Mouse (Mus musculus): ENCODE measurements around the gene Vars.
"Not testable (repeated sequence)": the region's sequence is repeated elsewhere in the genome, so short reads cannot be mapped to it uniquely, and the experiment has no call there.

Gene Vars

DNA sequence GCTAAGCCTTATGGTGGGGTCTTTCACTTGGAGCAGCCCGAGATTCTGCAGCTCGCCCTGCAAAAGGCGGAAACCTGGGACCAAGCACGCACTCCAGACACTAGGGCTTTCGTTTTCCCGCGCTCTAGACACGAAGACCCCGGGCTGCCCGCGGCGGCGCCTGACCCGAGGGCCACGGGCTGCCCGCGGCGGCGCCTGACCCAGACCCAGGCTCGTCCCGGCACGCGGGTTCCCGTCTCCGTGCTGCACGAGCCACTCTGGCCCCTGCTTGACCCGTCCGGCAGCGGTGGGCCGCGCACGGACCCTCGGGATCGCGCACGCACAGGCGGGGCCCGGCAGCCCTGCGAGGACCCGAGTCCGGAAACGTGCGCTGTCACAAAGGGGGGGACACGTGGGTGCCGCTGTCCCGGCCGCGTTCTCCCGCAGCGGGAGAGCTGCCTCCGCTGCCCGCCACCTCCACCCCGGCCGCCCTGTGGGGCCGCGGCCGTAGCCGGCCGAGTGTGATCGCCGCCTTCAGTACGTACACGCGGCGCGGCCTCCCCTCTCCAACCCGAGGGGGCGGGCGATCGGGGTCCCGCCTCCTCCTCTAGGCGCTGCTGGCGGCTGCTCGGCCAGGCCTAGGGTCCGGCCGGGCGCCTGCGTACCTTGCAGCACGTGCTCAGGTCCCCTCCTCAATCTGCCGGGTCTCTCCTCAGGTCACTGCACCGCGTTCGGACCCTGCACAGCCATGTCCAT lies at the start of gene Vars:
TSS of gene Vars (plus strand) at position 271 of the 735 bp plus-strand sequence.
- peak; percentile 86 for DNase-seq (ENCODE audit: low spot score)

- no peak for DNase-seq (ENCODE audit: low spot score)
Measured at GRCm38 (mm10) chr17:34951636-34952377, 49.0 kb upstream of the Vars start.

DNA sequence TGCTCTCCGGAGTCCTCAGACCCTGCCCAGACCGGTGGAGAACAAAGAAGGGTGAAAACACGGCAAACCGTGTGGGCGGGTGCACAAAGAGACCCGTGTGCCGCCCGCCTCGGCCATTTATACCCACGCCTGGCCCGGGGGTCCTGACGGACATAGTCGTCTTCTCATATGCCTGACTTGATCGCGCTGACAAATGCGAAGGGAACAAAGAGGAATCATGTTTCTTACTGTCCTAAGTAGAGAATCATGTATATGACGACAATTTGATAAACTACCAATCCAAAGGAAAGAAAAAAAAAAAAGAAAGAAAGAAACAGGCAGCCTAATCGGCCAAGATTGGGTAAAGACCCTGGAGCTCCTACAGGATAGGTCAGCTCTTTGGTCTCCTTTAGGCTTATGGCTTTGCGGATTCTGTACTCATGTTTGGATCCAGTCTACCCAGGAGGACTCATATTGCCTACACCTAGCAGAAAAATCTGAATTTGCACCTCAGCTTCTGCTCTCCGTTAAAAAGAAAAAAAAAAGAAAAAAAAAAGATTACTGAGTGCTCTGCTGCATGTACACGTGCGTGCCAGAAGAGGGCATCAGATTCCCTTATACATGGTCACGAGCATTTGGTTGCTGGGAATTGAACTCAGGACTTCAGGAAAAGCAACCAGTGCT lies 48.3 kb upstream of the Vars start:
- DNase-seq (ENCODE audit: low spot score), result peak; percentile 60

DNA sequence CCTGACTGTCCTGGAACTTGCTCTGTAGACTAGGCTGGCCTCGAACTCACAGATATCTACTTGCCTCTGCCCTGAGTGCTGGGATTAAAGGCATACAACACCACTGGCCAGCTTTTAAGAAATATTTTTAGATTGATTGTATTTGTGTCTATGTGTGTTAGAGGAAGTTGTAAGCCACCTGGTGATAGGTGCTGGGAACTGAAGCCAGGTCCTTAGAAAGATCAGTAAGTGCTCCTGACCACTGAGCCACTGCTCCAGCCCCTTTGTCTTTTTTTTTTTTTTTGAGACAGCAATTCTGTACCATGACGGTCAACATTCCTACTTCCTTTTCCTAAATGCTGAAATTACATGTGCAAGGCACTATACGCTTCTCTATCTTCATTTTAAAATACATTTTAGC lies 47.5 kb upstream of the Vars start:
- DNase-seq (ENCODE audit: low spot score), result no peak

DNA sequence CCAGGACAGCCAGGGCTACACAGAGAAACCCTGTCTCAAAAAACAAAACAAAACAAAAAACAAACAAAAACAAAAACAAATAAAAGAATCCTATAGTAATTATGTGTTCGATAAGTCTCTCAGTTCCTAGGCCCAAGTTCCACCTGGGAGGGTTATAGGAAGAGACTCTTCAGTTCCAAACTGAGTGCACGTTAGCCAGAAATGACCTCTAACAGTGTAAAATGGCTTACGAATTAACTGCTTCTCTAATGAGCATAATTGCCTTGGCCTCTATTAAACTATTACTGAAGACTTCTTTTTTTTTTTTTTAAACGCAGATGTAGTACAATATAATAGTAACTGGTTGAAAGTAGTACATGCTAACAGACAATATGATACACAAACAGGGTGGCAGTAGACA lies 46.9 kb upstream of the Vars start:
- DNase-seq (ENCODE audit: low spot score), result no peak

DNA sequence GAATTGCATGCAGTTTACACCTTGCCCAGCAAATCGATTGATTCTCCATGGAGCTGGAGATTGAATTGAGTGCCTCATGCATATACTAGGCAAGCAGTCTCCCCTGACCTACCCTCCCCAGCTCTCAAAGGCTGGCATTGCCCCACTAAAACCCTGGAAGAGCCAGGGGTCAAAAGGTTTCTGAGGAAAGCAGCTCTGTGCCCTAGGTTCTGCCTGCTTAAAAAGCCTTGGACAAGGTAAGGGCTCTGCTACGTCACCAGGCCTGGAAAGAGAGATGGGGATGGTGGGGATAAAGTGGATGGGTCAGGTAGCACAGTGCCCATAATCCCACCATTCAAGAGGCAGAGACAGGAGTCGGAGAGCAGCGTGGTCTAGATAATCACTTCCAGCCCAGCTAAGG lies 46.0 kb upstream of the Vars start:
- DNase-seq (ENCODE audit: low spot score), result no peak

DNA sequence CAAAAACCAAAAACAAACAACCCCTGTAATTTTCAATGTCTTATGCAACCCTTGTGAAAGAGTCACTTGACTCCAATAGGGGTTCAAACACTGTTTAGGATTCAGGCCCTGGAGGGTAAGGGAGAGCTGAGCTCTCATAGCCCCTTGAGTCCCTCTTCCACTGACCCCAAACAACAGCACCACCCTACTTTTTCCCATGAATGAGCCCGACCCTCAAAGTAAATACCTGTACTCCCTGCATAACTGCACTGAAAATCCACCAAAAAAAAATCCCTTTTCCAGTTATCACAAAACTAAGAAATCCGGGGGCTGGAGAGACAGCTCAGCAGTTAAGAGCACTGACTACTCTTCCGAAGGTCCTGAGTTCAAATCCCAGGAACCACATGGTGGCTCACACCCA lies 44.9 kb upstream of the Vars start:
- DNase-seq (ENCODE audit: low spot score), result no peak

GRCm38 (mm10) chr17:34956340-34956739 lies 44.4 kb upstream of the Vars start:
- no peak for DNase-seq (ENCODE audit: low spot score)

GRCm38 (mm10) chr17:34957291-34957690 lies 43.5 kb upstream of the Vars start:
- not testable (repeated sequence) for DNase-seq (ENCODE audit: low spot score)

DNA sequence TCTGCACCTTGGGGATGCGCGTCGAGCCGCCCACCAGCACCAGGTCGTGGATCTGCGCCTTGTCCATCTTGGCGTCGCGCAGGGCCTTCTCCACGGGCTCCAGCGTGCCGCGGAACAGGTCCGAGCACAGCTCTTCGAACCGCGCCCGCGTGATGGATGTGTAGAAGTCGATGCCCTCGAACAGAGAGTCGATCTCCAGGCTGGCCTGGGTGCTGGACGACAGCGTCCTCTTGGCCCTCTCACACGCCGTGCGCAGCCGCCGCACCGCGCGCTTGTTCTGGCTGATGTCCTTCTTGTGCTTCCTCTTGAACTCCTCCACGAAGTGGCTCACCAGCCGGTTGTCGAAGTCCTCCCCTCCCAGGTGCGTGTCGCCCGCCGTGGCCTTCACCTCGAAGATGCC lies 42.8 kb upstream of the Vars start:
- DNase-seq (ENCODE audit: low spot score), result not testable (repeated sequence)

- not testable (repeated sequence) for DNase-seq (ENCODE audit: low spot score)
Measured at GRCm38 (mm10) chr17:34958734-34959129, 42.1 kb upstream of the Vars start.

- DNase-seq (ENCODE audit: low spot score), result peak; percentile 84
Measured at GRCm38 (mm10) chr17:34959130-34959778, 41.5 kb upstream of the Vars start, which contains the start of gene Hspa1b. Gene Hspa1b (minus strand): TSS chr17:34959238.

GRCm38 (mm10) chr17:34959881-34960515 lies 40.8 kb upstream of the Vars start:
- peak; percentile 49 for DNase-seq (ENCODE audit: low spot score)

DNA sequence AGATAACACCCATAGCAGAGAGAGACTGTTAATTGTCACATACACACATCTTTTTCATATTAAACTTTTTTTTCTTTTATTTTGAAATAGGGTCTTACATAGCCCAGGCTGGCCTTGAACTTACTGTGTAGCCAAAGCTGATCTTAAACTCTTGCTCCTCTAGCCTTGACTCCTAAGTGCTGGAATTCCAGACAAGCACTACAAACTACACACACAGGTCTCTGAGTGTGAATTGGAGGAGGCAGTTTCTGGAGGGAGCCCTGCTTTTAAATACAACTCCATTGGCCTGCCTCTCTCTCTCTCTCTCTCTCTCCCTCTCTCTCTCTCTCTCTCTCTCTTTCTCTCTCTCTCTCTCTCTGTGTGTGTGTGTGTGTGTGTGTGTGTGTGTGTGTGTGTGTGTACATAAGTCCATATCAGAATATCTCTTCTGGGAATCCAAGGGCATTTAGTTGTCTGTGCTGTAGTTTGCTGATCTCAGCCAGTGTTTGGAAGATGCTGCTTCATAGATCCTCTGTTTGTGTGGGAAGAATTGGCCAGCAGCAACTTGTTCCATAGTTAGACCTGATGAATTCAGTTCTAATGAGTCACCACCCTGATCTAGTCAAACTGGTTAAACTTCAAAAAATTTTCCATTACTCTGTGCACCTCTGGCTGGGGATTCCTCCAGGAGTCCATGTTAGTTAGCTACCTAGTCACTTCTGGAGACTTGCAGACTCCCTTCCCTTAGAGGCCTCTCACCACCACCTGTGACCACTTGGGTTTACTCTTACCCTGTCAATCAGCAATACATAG lies 39.9 kb upstream of the Vars start:
- no peak for DNase-seq (ENCODE audit: low spot score)

- no peak for DNase-seq (ENCODE audit: low spot score)
Measured at GRCm38 (mm10) chr17:34962125-34962524, 38.7 kb upstream of the Vars start.

GRCm38 (mm10) chr17:34962841-34963240 lies 37.9 kb upstream of the Vars start:
- no peak for DNase-seq (ENCODE audit: low spot score)

DNA sequence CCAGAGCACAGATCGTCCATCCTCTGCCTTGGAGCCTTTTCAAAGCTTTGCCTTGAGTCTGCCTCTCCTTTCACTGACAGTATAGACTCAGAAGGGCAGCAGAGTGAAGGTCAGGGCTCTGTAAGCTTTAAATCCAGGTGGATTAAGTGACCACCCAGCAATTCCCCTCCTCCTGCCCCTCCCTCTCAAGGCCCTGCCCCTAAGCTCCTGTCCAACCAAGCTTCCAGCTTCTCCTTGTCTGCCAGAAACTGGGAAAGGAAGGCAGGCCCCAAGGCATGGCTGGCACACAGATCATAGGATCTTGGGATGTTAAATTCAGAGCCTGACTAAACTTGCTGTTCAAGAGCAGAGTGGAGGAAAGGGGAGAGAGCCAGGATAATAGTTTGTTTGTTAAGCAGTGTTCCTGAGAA lies 36.1 kb upstream of the Vars start:
- no peak for DNase-seq (ENCODE audit: low spot score)

DNA sequence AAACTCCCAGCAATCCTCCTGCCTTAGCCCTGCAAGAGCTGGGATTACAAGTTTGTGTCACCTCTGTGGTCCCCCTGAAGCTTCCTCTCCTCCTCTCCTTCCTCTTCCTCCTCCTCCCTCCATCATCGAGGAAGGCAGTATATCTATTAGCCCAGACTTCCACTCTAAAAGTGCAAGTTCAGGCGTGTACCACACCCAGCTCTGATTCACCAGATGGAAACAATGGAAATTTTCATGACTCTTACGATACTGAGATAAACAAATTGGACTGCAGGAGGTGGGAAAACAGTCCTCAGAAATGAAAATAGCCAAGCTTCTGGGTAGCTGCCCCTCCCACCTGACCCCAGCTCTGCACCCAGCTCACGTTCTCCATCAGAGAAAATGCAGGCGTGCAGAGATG lies 35.2 kb upstream of the Vars start:
- no peak for DNase-seq (ENCODE audit: low spot score)

- DNase-seq (ENCODE audit: low spot score), result not testable (repeated sequence)
Measured at GRCm38 (mm10) chr17:34969822-34970221, 31.0 kb upstream of the Vars start, which contains the start of gene Gm20481. Gene Gm20481 (plus strand): TSS chr17:34969912.

GRCm38 (mm10) chr17:34970850-34971249 lies 29.9 kb upstream of the Vars start:
- DNase-seq (ENCODE audit: low spot score), result not testable (repeated sequence)

- not testable (repeated sequence) for DNase-seq (ENCODE audit: low spot score)
Measured at GRCm38 (mm10) chr17:34971694-34972068, 29.1 kb upstream of the Vars start.

All from ovary, adult 18-20 months (tissue).